Mouse (Mus musculus) megakaryocyte, embryonic 14.5 days (primary cell): ENCODE measurements around the gene Dennd1a.

Experiments used
- FLI1 ChIP-seq: IDR thresholded peaks from 2 replicates; pipeline ENCODE4 v1.6.1; 2012; ENCODE audit warnings: low read length, inconsistent platforms, mixed read lengths
- GATA1 ChIP-seq: IDR thresholded peaks from 3 replicates; pipeline ENCODE4 v1.6.1; 2012; ENCODE audit warnings: mixed read lengths, low read length, inconsistent platforms, borderline replicate concordance

- TF ChIP-seq GATA1 (no peak), FLI1 (no peak)
Observed at GRCm38 (mm10) chr2:38164326-38165035, 122.7 kb downstream of the Dennd1a start.
